Mouse (Mus musculus) T-helper 2 cell (primary cell): ENCODE data around the gene Asb2.

Experiments
- in situ Hi-C: fragments of 300-600 bp; cut with MboI, MseI; formaldehyde crosslinking; loops from one replicate; pipeline ENCODE4 v1.15.1; 2025; ENCODE audit warnings: high pct_unique_total_duplicates

Asb2 gene

DNA sequence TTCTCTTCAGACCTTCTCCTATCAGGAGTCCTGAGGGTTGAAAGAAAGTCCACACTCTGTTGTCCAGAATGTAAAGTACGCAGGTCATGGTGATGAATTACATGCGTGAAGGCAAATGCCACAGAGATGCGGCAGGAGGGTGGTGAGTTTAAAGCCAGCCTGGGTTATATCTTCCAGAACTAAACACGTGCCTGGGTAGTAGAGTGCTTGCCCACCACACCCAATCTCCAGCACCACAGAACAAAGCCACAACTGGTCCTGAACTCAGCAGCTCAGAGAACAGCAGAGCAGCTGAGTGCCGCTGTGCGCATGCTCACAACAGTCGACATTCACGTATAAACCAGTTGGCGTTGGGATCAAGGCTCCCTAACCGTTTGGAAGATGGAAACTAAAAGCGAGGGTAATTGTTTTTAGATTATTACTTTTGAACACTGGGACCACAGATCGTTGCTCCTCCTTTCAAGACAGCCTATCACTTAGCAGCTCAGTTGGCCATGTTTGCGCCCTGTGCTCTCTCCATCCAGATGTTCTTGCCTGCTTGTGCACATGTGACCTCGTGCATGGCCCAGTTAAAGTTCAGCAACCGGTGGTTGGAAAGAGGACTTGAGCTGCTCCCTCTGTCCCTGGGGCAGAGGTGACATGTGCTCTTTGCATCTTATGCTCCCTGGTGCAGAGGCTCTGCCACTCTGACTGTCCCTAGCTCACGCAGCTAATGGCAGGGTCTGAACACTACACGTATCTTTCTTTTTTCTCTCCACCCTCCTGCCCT is 5.9 kb upstream of the Asb2 start:
- in situ Hi-C loops = loop anchor here (5.0 to 10.0 kb wide), 2 partner anchors 34 to 217 kb away; no protein-coding TSS in a partner anchor

DNA sequence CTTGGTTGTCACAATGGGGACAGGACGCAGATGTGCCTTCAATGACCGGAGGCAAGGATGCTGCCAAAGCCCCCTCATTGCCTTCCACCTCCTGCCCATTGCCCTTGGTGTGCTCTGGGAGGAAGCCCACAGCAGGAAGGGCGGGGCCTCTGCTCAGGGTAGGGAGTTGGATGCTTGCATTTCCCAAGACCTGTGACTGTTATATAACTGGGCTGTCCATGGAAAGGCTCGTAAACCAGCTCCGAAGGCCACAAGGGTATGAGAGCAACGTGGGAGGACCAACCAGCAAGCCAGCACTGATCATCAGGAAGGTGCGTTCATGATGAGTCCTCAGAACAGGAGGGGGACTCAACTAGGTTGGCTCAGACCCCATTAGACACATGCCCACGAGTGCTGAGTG is 5.0 kb upstream of the Asb2 start:
- in situ Hi-C loops = loop anchor here (5.0 to 10.0 kb wide), 2 partner anchors 34 to 216 kb away; no protein-coding TSS in a partner anchor

DNA sequence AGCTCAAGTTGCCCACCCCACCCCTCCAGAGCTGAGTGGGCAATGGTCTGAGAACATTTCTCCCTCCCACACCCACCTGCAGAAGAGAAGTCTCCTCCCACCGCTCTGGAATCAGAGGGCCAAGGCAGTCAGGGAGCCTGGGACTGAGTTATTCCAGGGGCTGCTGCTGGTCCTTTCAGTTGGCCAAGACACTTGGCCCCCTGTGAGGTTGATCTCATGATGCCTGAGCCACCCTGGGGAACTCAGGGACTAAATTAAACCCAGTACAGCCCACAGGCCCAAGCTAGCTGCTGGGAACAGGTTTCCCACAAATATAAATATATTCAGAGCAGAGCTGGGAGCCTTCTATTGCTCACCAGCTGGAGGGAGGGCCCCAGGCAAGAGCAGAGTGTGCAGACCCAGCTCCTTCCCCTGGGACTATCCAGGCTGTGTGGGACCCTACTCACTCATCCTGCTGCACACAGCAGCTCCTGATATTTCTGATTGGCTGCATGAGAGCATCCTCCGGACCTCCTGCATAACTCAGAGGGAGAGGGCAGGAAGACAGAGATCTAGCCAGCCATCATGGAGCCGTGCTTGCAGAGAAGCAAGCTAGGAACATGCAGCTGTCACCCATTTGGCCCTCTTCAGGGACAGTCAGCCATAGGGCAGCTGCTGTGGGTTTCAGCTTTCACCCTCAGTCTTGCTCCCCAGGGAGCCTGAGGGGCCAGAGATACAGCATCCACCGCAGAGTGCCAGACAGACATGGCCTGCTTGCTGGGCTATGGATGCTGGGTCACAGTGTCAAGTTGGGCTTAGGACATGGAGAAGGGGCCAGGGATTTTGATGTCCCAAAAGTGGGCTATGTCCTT is 3.4 kb upstream of the Asb2 start:
- in situ Hi-C loops = no loop called here

DNA sequence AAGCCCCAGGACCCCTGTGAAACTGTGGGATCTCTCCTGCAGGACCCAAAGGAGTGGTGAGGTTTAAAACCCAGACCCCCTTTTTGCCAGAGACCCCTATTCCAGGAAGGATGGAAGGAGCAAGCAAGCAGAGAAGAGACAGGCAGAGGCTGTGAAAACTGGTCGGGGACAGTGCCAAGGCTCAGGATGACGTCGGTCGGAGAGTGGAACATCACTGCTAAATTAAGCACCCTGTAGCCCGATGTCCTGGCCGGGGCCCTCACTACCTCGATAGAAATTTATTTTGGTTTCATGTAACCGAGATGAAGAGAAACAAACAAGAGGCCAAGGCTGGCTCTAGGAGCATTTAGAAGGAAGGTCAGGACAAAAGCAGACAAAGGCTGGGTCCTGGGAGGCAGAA is 2.4 kb upstream of the Asb2 start:
- in situ Hi-C loops = no loop called here

DNA sequence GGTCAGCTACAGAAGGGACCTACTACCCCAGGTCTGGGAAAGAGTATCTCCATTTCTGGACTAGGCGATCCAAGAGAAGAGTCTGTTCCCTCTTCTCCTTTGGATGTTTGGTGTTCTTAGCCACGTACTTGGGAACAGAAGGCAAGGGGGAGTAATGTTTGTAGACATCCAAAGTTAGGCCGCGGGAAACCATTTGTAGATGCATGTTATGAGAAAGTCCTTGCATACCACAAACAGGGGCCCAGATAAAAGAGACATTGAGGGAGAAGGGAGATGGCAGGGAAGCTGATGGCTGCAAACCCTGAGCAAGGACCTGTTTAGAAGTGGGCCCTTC is 581 bp upstream of the Asb2 start:
- in situ Hi-C loops = no loop called here

DNA sequence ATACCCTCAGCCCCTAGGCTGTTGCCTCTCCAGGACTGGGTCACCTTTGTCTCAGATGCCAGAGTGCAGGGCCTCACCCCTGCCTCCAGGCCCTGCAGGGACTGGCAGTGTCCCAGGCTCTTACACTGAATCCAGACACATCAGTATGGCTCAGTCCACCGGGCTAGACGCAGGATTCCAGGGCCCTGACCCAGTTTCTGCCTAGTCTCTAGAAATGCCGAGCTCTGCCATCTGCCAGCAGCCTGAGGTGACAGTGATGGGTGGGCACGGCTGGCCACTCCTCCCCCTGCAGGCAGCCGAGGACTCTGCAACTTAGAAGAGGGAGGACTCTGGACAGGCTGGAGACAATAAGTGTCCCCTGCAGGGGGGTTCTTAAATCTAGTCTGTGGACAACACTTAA is 2.3 kb downstream of the Asb2 start:
- in situ Hi-C loops = no loop called here

DNA sequence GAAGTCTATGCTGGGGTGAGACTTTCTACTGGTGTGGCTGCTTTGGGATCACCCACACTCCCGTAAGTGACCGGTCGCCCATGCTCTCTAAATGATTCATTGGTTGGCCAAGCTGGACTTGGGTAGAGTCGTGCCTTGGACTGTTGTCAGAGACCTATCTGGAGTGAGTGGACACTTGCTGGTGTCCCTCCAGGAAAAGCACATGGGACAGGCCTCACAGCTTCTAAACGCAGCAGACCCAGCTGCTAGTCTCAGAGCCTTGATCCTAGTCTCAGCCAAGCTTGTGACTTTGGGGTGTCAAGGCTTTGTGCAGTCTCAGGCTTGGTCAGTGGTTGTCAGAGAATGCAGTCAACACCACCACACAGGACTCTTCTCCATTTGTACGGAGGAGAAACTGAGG is 3.1 kb downstream of the Asb2 start:
- in situ Hi-C loops = no loop called here

DNA sequence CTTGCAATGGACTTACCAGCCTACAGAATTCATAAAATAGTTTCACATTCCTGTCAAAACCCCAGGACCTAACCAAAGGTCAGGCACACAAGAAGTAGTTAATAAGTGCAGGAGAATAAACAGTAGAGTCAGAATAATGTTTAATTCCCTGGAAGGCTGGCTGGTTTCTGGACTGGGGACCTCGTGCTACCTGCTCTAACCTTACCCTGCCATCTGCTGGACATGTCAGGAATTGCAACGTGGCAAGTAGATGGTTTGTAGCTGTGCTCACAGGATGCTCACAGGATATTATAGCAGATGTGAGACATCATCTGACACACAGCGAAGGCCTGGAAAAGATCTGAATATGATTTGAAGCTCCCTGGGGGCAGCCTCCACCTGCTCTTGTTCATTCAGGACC is 7.3 kb downstream of the Asb2 start:
- in situ Hi-C loops = no loop called here

DNA sequence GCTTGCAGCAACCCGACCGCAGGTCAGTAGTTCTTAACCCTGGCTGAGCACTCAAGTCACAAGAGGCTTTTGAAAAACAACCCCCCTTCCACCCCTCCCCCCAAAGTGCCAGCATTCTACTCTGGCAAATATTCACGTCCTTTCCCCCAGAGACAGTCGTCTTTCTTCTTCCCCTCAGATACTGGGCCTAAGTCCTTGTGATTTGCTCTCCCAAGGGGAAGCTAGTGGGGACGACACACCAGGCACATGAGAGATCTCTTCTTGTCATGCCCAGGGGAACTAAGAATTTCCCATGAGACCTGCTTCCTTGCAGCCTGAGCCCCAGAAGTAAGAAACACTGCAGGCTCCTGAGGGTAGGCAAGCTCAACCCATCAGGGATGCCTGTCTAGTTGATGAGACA is 8.4 kb downstream of the Asb2 start:
- in situ Hi-C loops = no loop called here

DNA sequence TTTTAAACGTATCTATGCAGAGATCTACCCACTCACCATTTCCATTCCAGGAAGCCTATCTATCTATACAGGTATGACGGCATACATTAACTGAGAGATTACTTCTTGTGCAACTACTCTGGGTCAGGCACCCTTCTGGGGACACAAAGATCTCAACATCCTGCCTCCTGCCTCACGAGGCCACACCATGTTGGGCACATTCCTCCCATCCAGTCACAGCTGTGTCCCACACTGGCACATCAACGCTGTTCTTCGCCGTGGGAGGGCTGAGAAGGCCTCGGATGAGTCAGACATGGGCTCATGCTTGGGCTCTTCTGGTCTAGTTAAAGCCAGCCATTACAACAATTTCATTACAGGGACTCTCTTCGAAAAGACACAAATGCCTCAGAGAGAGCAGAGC is 8.9 kb downstream of the Asb2 start:
- in situ Hi-C loops = no loop called here

DNA sequence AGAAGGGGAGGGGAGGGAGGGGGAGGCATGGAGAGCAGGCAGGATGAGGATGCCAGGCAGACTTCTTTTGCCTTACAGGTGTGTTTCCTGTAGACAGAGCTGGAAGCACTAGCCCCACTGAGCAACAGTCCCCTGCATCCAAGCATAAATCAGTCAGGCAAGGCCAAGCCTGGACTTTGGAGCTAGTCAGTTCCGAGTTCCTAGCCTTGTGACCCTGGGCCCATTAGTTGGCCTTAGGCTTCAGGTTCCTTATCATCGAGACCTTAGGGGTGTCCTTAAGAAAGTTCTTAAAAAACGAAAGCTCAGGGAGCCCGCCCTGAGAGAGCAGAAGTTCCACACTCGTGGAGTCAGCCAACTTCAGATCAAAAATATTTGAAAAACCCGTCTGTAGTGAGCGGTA is 10.9 kb downstream of the Asb2 start:
- in situ Hi-C loops = no loop called here

DNA sequence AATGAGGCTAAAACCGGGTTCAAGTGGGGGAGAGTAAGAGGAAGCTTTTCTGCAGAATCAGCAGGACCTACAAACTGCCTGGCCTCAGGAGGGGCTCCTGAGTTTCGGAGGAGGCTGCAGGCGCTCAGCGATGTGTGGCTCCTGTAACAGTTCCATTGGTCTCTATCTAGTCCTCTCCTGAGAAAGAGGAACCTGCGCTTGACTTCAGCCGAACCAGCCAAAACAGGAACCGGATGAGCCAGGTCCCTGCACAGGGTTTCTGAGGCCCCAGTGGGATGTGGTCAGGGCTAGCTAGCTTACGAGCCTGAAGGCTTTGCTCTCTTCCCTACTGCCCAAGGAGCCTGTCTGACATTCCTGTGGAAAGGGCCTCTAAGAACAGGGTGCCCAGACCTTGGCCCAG is 12.3 kb downstream of the Asb2 start:
- in situ Hi-C loops = no loop called here

DNA sequence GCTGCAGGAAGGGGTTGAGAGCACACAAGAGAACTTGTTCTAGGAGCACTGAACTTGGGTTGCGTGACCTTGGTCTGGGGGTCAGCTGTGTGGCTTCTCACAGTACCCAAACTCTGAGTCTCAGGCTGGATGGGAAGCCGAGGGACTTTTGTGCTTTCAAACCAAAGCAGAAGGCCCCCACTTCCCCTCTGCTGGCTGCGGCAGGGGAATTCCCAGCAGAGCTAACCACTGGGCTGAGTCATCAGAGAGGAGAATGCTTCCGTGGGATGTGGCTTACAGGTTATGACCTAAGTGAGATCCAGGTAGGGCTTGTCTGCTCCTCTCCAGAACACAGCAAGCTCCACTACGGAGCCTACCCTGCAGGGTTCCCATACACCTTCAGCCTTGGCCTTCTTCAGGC is 14.6 kb downstream of the Asb2 start:
- in situ Hi-C loops = no loop called here

DNA sequence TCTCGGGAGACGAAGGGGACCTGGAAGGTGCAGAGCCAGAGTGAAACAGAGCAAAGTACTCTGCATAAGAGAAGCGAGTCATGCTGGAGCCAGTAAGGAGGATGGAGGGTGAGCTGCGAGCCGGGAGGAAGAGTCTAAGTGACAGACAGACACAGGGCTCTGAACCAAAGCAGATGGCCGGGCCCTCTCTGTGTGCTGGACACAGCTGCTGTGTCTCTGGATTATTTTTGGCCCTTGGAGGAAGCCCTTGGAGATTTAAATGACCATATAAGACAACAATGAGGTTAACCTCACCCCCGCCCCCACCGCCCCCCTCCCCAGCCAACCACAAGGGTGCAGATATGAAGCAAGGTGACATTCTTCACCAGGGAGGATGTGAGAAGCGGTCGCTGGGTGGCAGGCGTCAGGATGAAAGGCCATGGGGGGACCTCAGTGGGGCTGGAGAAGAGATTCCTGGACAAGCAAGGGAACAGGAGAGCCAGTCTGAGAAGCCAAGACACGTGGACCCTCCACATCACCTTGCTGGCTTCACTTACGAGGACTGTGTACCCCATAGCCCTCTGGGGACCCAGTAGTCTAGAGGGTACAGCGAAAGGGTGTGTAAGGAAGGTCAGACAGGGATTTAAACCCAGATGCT is 17.5 kb downstream of the Asb2 start:
- in situ Hi-C loops = loop anchor here (10.0 kb wide), 2 partner anchors 593 to 1677 kb away; partner anchors contain the start of genes Moap1 and Tmem251

DNA sequence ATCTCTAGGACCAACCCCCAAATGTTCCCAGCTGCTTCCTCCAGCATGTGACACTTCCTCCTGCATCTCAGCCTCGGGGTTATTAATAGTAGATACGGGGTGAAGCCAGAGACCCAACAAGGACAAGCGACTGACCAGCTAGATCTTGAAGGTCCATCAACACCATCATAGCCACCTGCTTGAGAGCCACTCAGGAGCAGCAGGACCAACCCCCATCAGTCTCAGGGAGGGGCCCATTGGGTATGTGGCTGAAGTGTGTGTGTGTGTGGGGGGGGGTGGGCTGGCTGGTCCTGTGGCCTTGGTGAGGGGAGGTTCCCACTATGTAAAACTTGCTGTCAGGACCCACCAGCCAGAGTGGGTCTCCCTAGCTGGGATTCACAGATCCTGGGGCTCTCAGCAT is 19.0 kb downstream of the Asb2 start:
- in situ Hi-C loops = loop anchor here (10.0 kb wide), 2 partner anchors 592 to 1678 kb away; partner anchors contain the start of genes Moap1 and Tmem251

DNA sequence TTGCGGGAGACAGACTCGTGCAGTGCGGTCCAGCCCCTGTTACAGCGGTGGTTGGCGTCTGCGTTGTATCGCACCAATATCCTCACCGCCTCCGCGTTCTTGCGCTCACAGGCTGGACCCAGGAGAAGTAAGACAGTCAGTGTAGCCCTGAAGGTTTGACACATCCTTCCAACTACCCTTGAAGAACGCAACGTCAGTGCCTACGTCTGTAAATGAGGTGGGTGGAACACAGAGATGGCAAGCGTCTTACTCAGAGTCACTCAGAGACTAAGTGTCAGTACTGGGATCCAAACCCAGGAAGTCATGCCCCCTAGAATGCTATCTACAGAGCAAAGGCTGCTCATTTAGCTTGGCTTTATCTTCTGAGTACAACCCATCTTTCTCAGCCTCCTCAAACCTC is 22.4 kb downstream of the Asb2 start:
- in situ Hi-C loops = loop anchor here (10.0 kb wide), 2 partner anchors 589 to 1681 kb away; partner anchors contain the start of genes Moap1 and Tmem251

DNA sequence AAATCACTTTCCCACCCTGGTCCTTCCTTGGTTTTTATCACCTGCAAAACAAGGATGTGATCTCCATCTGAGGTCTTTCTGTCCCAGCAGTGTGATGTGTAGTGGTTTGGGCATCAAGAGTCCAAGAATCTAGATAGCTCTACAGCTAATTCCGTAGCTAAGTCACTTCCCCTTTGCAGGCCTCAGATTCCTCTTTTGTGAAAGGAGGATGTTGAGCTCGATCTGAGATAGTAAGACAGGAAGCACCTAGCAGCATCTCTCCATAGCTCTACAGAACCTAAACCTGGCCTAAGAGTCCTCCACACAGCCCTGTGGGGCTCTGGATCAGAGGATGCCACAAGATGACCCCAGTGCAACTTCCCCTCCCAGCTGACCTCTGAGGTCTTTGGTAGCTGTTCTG is 22.9 kb downstream of the Asb2 start:
- in situ Hi-C loops = loop anchor here (10.0 kb wide), 2 partner anchors 588 to 1682 kb away; partner anchors contain the start of genes Moap1 and Tmem251

DNA sequence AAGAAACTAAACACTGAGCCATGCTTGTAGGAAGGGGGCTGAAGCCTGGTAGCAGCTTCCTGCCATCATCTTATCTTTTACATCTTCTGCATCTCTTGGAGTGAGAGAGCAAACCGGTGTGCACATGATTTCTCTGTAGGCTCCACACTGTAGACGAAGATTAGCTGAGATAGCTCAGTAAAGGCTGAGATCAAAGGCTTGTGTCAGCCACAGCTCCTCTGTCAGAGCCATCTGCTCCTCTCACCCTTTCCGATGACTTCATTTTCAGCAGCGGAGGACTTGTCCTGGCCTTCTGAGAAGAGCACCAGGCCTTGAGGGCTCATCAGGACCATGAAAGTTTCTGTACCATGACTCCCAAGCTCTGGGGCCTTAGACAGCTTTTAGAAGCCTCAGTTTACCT is 24.3 kb downstream of the Asb2 start:
- in situ Hi-C loops = loop anchor here (10.0 kb wide), 2 partner anchors 587 to 1683 kb away; partner anchors contain the start of genes Moap1 and Tmem251

DNA sequence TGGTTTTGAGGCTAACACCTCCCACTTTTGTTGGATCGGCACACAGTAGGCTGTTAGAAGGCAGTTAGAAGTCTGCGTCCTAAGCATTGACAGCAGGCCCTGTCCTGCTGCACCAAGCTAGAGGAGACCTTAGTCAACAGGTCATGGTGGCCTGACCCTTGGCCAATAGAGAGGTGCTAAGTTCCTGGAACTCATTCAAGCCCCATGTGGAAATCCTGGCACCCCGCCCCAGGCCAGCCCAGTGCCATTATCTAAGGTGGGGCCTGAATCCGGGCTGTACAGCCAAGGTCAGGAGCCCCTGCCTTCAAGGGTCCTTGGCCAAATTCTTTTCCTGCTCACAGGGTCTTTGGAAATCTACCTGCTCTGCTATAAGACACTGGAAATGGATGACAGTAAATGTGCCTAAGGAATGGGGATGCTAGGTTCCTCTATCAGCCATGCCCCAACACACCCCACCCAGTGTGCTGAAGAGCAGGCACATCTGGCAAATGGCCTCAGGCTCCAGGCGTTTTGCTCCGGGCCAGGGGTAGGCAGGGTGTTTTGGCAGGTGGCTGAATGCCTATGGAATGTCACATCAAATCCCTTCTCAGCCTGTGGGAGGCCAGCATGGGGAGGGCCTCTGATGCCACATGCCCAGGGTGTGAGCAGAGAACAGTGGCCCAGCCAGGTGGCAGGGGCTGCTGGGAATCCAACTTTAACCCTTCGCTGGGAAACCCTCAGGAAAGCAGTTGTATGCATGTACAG is 27.2 kb downstream of the Asb2 start:
- in situ Hi-C loops = loop anchor here (5.0 kb wide), 1 partner anchor 34 kb away; no protein-coding TSS in a partner anchor

DNA sequence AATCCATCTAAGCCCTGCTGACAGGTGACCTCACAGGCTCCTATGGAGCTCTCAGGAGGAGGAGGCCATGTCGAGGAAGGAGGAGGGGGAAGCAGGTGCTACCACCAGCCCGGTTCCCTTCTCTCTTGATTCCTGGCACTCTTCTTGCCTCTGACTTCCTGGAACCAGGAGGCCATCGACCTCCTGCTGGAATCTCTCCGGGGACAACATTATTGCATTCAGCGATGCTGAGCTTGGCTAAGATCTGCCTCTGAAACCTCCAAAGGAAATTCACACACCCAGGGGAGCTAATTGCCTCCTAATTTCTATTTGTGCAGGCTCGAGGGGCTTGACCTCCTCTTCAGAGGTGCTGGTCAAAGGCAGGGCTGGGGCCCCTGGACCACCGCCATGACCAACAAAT is 28.7 kb downstream of the Asb2 start:
- in situ Hi-C loops = loop anchor here (5.0 kb wide), 1 partner anchor 35 kb away; no protein-coding TSS in a partner anchor

DNA sequence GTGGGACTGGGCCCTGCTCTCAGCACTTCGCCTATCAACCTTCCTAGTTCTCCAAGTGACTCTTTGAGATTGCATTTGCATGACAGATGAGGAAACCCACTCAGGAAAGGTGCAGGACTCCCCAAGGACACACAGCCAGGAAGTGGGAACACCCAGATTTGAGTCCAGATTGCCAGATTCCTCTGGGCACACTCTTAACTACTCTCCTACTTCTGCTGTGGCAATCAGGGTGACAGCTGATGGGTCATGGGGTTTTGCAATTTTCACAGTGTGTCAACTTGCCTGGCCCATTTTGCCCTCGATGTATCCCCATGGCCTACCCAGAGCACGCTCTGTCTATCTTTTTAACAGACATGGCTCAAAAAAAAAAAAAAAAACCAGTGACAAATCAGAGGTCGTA is 29.2 kb downstream of the Asb2 start:
- in situ Hi-C loops = loop anchor here (5.0 kb wide), 1 partner anchor 36 kb away; no protein-coding TSS in a partner anchor
